ENCODE assay signal across 8 mouse cellular contexts in genomic region chr5:104458832-104459705, GRCm38 (mm10). TPM values are rescaled to one million over a fixed set of nuclear protein-coding genes. Genes with fewer than 3 reads are reported as not detected.
DNase-seq lines count a peak whose midpoint lies in the region; ATAC-seq and TF ChIP-seq lines count a peak whose summit lies in the region.

TSS of gene Pkd2 (plus strand) at chr5:104459450.

- peak within 1 kb of the TSS; percentile 79 for H3K4me2 ChIP-seq in embryonic facial prominence, embryonic 13.5 days
- H3K4me2 ChIP-seq in limb, embryonic 15.5 days = peak within 1 kb of the TSS; percentile 67
- H3K4me2 ChIP-seq in midbrain, embryonic 14.5 days (ENCODE audit: low read length) = peak within 1 kb of the TSS; percentile 72
- peak within 1 kb of the TSS; percentile 85 for H3K4me2 ChIP-seq in stomach, postnatal 0 days (replicated peaks; ENCODE audit: low read depth)

- peak within 1 kb of the TSS; percentile 71 for H3K4me3 ChIP-seq in embryonic facial prominence, embryonic 13.5 days
- H3K4me3 ChIP-seq in limb, embryonic 15.5 days = peak within 1 kb of the TSS; percentile 76
- H3K4me3 ChIP-seq in midbrain, embryonic 14.5 days (replicated peaks; ENCODE audit: low read depth, low read length) = peak within 1 kb of the TSS; percentile 80
- peak within 1 kb of the TSS; percentile 73 for H3K4me3 ChIP-seq in stomach, postnatal 0 days (ENCODE audit: low read depth, low read length)

- peaks cover 15% of the 10 kb centered on the region for H3K36me3 ChIP-seq in embryonic facial prominence, embryonic 13.5 days
- H3K36me3 ChIP-seq in limb, embryonic 15.5 days = peaks cover 3% of the 10 kb centered on the region
- H3K36me3 ChIP-seq in midbrain, embryonic 14.5 days (ENCODE audit: control insufficient read depth, insufficient read depth, low read length) = no peaks in the 10 kb centered on the region
- H3K36me3 ChIP-seq in stomach, postnatal 0 days (ENCODE audit: control insufficient read depth, insufficient read depth, low read length) = peaks cover 3% of the 10 kb centered on the region; the same call in 1 of the 2 replicates

- TF ChIP-seq CTCF in stomach, postnatal 0 days (IDR thresholded peaks at IDR 0.05; ENCODE audit: low read depth) = 0 out of 2 replicates have a peak, but pooled peaks have one; percentile 6

- ATAC-seq in embryonic facial prominence, embryonic 13.5 days (ENCODE audit: insufficient number of reproducible peaks, insufficient read depth, low FRiP score, low TSS enrichment, low read depth) = peak; percentile 88
- ATAC-seq in limb, embryonic 15.5 days (ENCODE audit: insufficient number of reproducible peaks, low FRiP score, low TSS enrichment, low read depth) = peak; percentile 84
- ATAC-seq in midbrain, embryonic 14.5 days (ENCODE audit: low FRiP score, low TSS enrichment) = peak; percentile 89
- ATAC-seq in stomach, postnatal 0 days (ENCODE audit: low FRiP score, low TSS enrichment) = peak; percentile 86

- DNase-seq in thymus, postnatal 4 days = peak; percentile 14
- no peak for DNase-seq in thymus, postnatal 0 days (ENCODE audit: low spot score)
- peak; percentile 71 for DNase-seq in heart, adult 8-10 months (ENCODE audit: low spot score)
- peak; percentile 82 to 87 for DNase-seq in kidney, adult 8-10 months
- peak; percentile 82 for DNase-seq in midbrain, embryonic 14.5 days
- peak; percentile 89 for DNase-seq in stomach, postnatal 0 days (ENCODE audit: low spot score)

- H3K27me3 ChIP-seq in embryonic facial prominence, embryonic 13.5 days = no peaks in the 10 kb centered on the region
- H3K27me3 ChIP-seq in limb, embryonic 15.5 days = no peaks in the 10 kb centered on the region
- H3K27me3 ChIP-seq in midbrain, embryonic 14.5 days (ENCODE audit: control insufficient read depth, insufficient read depth, low read length) = no peaks in the 10 kb centered on the region
- no peaks in the 10 kb centered on the region for H3K27me3 ChIP-seq in stomach, postnatal 0 days (ENCODE audit: control insufficient read depth, insufficient read depth, low read length)

- WGBS in embryonic facial prominence, embryonic 13.5 days = 9% methylated on average over 46 of the region's 46 CpGs
- WGBS in limb, embryonic 15.5 days = 8% methylated on average over 43 of the region's 46 CpGs
- 14% methylated on average over 36 of the region's 46 CpGs for WGBS in midbrain, embryonic 14.5 days
- WGBS in stomach, postnatal 0 days = 10% methylated on average over 28 of the region's 46 CpGs

- peaks cover 15% of the 10 kb centered on the region for H3K4me1 ChIP-seq in embryonic facial prominence, embryonic 13.5 days
- peaks cover 13% of the 10 kb centered on the region for H3K4me1 ChIP-seq in limb, embryonic 15.5 days
- peaks cover 16% of the 10 kb centered on the region; the same call in 1 of the 2 replicates for H3K4me1 ChIP-seq in midbrain, embryonic 14.5 days (ENCODE audit: control insufficient read depth, insufficient read depth, low read length)
- H3K4me1 ChIP-seq in stomach, postnatal 0 days (replicated peaks; ENCODE audit: control insufficient read depth, insufficient read depth) = no peaks in the 10 kb centered on the region

- H3K9ac ChIP-seq in embryonic facial prominence, embryonic 13.5 days = peak within 1 kb of the TSS; percentile 98
- H3K9ac ChIP-seq in limb, embryonic 15.5 days = peak within 1 kb of the TSS; percentile 93
- H3K9ac ChIP-seq in midbrain, embryonic 14.5 days (replicated peaks; ENCODE audit: low read length) = peak within 1 kb of the TSS; percentile 97
- peak within 1 kb of the TSS; percentile 91 for H3K9ac ChIP-seq in stomach, postnatal 0 days (ENCODE audit: low read length)

- peak within 1 kb of the TSS; percentile 95 for H3K27ac ChIP-seq in embryonic facial prominence, embryonic 13.5 days
- H3K27ac ChIP-seq in limb, embryonic 15.5 days = peak within 1 kb of the TSS; percentile 97
- peak within 1 kb of the TSS; percentile 96 for H3K27ac ChIP-seq in midbrain, embryonic 14.5 days (replicated peaks; ENCODE audit: low read depth, low read length)
- peak within 1 kb of the TSS; percentile 95 for H3K27ac ChIP-seq in stomach, postnatal 0 days (replicated peaks)

- TF ChIP-seq EP300 in stomach, postnatal 0 days (optimal IDR thresholded peaks at IDR 0.05) = no peak

- H3K9me3 ChIP-seq in embryonic facial prominence, embryonic 13.5 days = peaks cover 7% of the 10 kb centered on the region; the same call in 1 of the 2 replicates
- H3K9me3 ChIP-seq in limb, embryonic 15.5 days = no peaks in the 10 kb centered on the region
- H3K9me3 ChIP-seq in midbrain, embryonic 14.5 days (ENCODE audit: control insufficient read depth, low read length) = no peaks in the 10 kb centered on the region
- H3K9me3 ChIP-seq in stomach, postnatal 0 days (ENCODE audit: control insufficient read depth, low read length) = no peaks in the 10 kb centered on the region

RNA-seq across cellular contexts. Expression of gene Pkd2, which starts in this region (rescaled TPM):
- 1.6 and 2.0 TPM in 2 replicates for polyA plus RNA-seq in thymus, postnatal 0 days (2015; fragmentation: Nextera tagmentation; extraction: Ambion mirVana)
- 20.2 and 22.4 TPM in 2 replicates for polyA plus RNA-seq in embryonic facial prominence, embryonic 13.5 days (2015; fragmentation: Nextera tagmentation; extraction: Ambion mirVana)
- total RNA-seq in heart, adult 8-10 months (2022) = 10 to 100 TPM; 17.0 to 18.9 (median 18.2) TPM
- 14.8 and 20.0 TPM in 2 replicates for polyA plus RNA-seq in limb, embryonic 15.5 days (2015; fragmentation: Nextera tagmentation; extraction: Ambion mirVana)
- 8.2 and 10.0 TPM in 2 replicates for polyA plus RNA-seq in midbrain, embryonic 14.5 days (2014; fragmentation: Nextera tagmentation; extraction: Ambion mirVana)
- polyA plus RNA-seq in stomach, postnatal 0 days (2015; fragmentation: Nextera tagmentation; extraction: Ambion mirVana) = 5.5 and 6.4 TPM in 2 replicates
